Mouse (Mus musculus) ES-E14 (cell line): ENCODE results near the gene Rnf2. TPM values are rescaled to one million over a fixed set of nuclear protein-coding genes. Genes with fewer than 3 reads are reported as not detected.
A peak's percentile ranks its signal among the peaks of the same experiment; 100 is the strongest.

Experiments used
- DNase-seq: peaks from one replicate; pipeline ENCODE4 v3.0.0-alpha.2; 2013; ENCODE audit warnings: low read depth, low spot score
- H3K27ac ChIP-seq: 2 replicates; pipeline ENCODE4 v1.5.1; 2012; ENCODE audit warnings: low read depth, mild to moderate bottlenecking, low read length, moderate library complexity, mixed read lengths; ENCODE audit not compliant: poor library complexity, insufficient read depth, severe bottlenecking
- H3K36me3 ChIP-seq: 2 replicates; pipeline ENCODE4 v1.6.1; 2012; ENCODE audit warnings: mild to moderate bottlenecking, low read length, moderate library complexity, mixed read lengths; ENCODE audit not compliant: control insufficient read depth, poor library complexity, insufficient read depth, severe bottlenecking
- H3K4me1 ChIP-seq, 2 experiments: fragments of 150-350 bp in 1 of 2; sonication (generic) in 1 of 2; 2 replicates each; pipeline ENCODE4 v1.6.1; 2012; ENCODE audit warnings: low read length in 2 of 2, mild to moderate bottlenecking in 1 of 2, mixed read lengths in 1 of 2; ENCODE audit not compliant: control insufficient read depth in 2 of 2, insufficient read depth in 2 of 2, poor library complexity in 1 of 2
- H3K4me3 ChIP-seq, 2 experiments: fragments of 150-350 bp in 1 of 2; sonication (generic) in 1 of 2; 2 replicates each; pipeline ENCODE4 v1.5.1; 2012; ENCODE audit warnings: low read length in 2 of 2, low read depth in 1 of 2, mild to moderate bottlenecking in 1 of 2, mixed read lengths in 1 of 2; ENCODE audit not compliant: insufficient read depth in 1 of 2, poor library complexity in 1 of 2, severe bottlenecking in 1 of 2
- H3K9ac ChIP-seq: 2 replicates; pipeline ENCODE4 v1.6.1; 2012; ENCODE audit warnings: low read depth, mild to moderate bottlenecking, low read length, mixed read lengths; ENCODE audit not compliant: poor library complexity, insufficient read depth, severe bottlenecking
- H3K9me3 ChIP-seq: fragments of 150-350 bp; sonication (generic); 2 replicates; pipeline ENCODE4 v1.6.1; 2012; ENCODE audit warnings: low read depth, mild to moderate bottlenecking, low read length; ENCODE audit not compliant: control insufficient read depth, insufficient read depth
- CHD2 ChIP-seq: IDR thresholded peaks from 2 replicates; pipeline ENCODE4 v1.6.1; 2014; ENCODE audit warnings: mild to moderate bottlenecking, low read depth, low read length, inconsistent platforms
- HCFC1 ChIP-seq: IDR thresholded peaks from 2 replicates; pipeline ENCODE4 v1.6.1; 2012; ENCODE audit warnings: low read length, inconsistent platforms, borderline replicate concordance; ENCODE audit not compliant: insufficient read depth
- MAFK ChIP-seq: IDR thresholded peaks from 2 replicates; pipeline ENCODE4 v1.6.1; 2014; ENCODE audit warnings: mild to moderate bottlenecking, low read depth, low read length, inconsistent platforms; ENCODE audit not compliant: insufficient read depth
- ZC3H11A ChIP-seq: IDR thresholded peaks from 2 replicates; pipeline ENCODE4 v1.6.1; 2012; ENCODE audit warnings: low read depth, mild to moderate bottlenecking, inconsistent platforms, low read length, borderline replicate concordance
- ZNF384 ChIP-seq: IDR thresholded peaks from 2 replicates; pipeline ENCODE4 v1.6.1; 2012; ENCODE audit warnings: low read depth, low read length, inconsistent platforms
- in situ Hi-C, 2 experiments: fragments of 600-800 bp; cut with MboI; formaldehyde crosslinking; loops; one replicate each; pipeline ENCODE4 v1.15.1; 2025; ENCODE audit warnings: low sequenced_read_pairs in 2 of 2, inconsistent platforms in 1 of 2; ENCODE audit not compliant: unreplicated experiment in 2 of 2
- total RNA-seq: library from RNA; depleted of rRNA; stranded (reverse); fragments of 300-350 nt; gene quantifications from 2 replicates; pipeline ENCODE4 v1.2.3, GENCODE M21; 2012

The Rnf2 gene
- total RNA-seq, 1 experiment = 58.9 TPM

DNA sequence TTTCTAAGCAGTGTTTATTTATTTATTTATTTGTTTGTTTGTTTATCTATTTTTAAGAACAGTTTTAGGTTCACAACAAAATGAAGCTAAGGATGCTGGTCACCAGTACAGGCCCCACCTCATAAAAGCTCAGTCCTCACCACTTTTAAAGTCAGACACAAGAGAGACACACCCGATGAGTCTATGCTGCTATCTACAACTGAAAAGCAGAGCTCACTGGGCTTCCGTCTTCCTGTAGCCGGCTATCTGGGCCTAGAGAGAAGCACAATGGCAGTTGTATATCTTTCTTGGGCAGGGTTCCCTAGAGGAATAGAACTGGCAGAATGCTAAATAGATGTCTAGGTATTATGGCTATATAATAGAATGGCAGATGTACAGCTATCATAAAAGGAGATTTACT is 43.8 kb upstream of the Rnf2 start:
- TF ChIP-seq MAFK (no peak), ZC3H11A (no peak), ZNF384 (no peak), CHD2 (no peak), HCFC1 (no peak)
- Histone ChIP-seq H3K4me3 (no peak overlapping the region), H3K9me3 (no peaks in the 10 kb centered on the region), H3K27ac (peak overlapping the region; percentile 85; the same call in 1 of the 2 replicates), H3K4me1 (peaks cover 7 to 11% of the 10 kb centered on the region in 2 experiments; a peak in 3 of 4 replicates), H3K9ac (peak overlapping the region; percentile 54; the same call in 1 of the 2 replicates), H3K36me3 (no peaks in the 10 kb centered on the region)
- in situ Hi-C loops = no loop called here
- no peak for DNase-seq

- 0 out of 2 replicates have a peak overlapping the region, but pooled peaks have one; percentile 54 for H3K9ac ChIP-seq
- H3K9me3 ChIP-seq = no peaks in the 10 kb centered on the region
- H3K4me1 ChIP-seq = peaks cover 7 to 11% of the 10 kb centered on the region in 2 experiments; a peak in 3 of 4 replicates
- no peak for DNase-seq
- in situ Hi-C loops = no loop called here
- no peaks in the 10 kb centered on the region for H3K36me3 ChIP-seq
- peak overlapping the region; percentile 85; the same call in 1 of the 2 replicates for H3K27ac ChIP-seq
- no peak for TF ChIP-seq HCFC1
- peak; percentile 86 for TF ChIP-seq ZNF384
- no peak for TF ChIP-seq CHD2
- no peak for TF ChIP-seq MAFK
- no peak for TF ChIP-seq ZC3H11A
- H3K4me3 ChIP-seq = no peak overlapping the region
Observed at GRCm38 (mm10) chr1:151543796-151544477, 43.2 kb upstream of the Rnf2 start.

DNA sequence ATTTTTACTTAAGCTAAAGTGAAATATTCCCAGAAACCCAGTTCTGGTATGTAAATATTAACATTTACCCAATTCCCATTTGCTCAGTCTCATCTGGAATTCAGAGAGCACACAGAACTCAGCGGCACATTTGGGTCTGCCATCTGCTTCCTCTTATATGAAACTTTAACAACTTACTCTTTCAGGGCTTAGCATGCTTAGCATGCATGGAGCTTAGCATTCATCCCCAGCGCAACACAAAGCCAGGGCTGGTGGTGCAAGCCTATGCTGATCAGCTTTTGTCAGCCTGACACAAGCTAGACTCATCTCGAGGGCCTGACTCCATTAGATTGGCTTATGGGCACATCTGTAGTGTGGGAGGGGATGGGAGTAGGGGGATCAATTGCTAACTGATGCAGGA is 25.9 kb upstream of the Rnf2 start:
- Histone ChIP-seq H3K9me3 (no peaks in the 10 kb centered on the region), H3K36me3 (no peaks in the 10 kb centered on the region), H3K27ac (no peak overlapping the region), H3K9ac (no peak overlapping the region), H3K4me3 (no peak overlapping the region), H3K4me1 (no peaks in the 10 kb centered on the region)
- in situ Hi-C loops = no loop called here
- TF ChIP-seq ZC3H11A (no peak), ZNF384 (no peak), HCFC1 (no peak), CHD2 (no peak), MAFK (no peak)
- no peak for DNase-seq

GRCm38 (mm10) chr1:151517571-151518250 is 17.0 kb upstream of the Rnf2 start:
- H3K27ac ChIP-seq = no peak overlapping the region; the same call in 1 of the 2 replicates
- TF ChIP-seq CHD2 (no peak), HCFC1 (no peak), ZNF384 (no peak), ZC3H11A (no peak), MAFK (no peak)
- peaks cover 0 to 16% of the 10 kb centered on the region in 2 experiments; a peak in 3 of 4 replicates for H3K4me1 ChIP-seq
- in situ Hi-C loops = no loop called here
- H3K9me3 ChIP-seq = no peaks in the 10 kb centered on the region
- H3K4me3 ChIP-seq = no peak overlapping the region
- DNase-seq = peak; percentile 48
- H3K9ac ChIP-seq = no peak overlapping the region
- no peaks in the 10 kb centered on the region for H3K36me3 ChIP-seq
